Mouse (Mus musculus): ENCODE data around the gene Tmem256. TPM values are rescaled to one million over a fixed set of nuclear protein-coding genes. Genes with fewer than 3 reads are reported as not detected.

Tmem256 gene
- total and polyA plus RNA-seq, 2 experiments from 2014 or later: 153 to 435 TPM

- H3K4me1 ChIP-seq (ENCODE audit: insufficient read depth, low read length): peaks cover 5% of the 10 kb centered on the region; the same call in 1 of the 2 replicates
- peak within 1 kb of the TSS; percentile 34 for H3K4me3 ChIP-seq (ENCODE audit: low read length)
- H3K4me2 ChIP-seq (ENCODE audit: low read depth, low read length): peak within 1 kb of the TSS; percentile 54
- peak within 1 kb of the TSS; percentile 37; the same call in 1 of the 2 replicates for H3K9ac ChIP-seq (replicated peaks; ENCODE audit: low read length)
- H3K27me3 ChIP-seq (ENCODE audit: insufficient read depth, low read length): no peaks in the 10 kb centered on the region
- peak; percentile 78 for DNase-seq (ENCODE audit: low spot score)
- ATAC-seq: peak; percentile 87
- under 1% methylated on average over 45 of the region's 46 CpGs for WGBS
- no peaks in the 10 kb centered on the region for H3K9me3 ChIP-seq (ENCODE audit: low read length)
- peak within 1 kb of the TSS; percentile 57 for H3K27ac ChIP-seq
- no peaks in the 10 kb centered on the region for H3K36me3 ChIP-seq (ENCODE audit: insufficient read depth, low read length)
- TF ChIP-seq CTCF (IDR thresholded peaks at IDR 0.05; ENCODE audit: low read depth): 0 out of 2 replicates have a peak, but pooled peaks have one; percentile 13
Measured at GRCm38 (mm10) chr11:69880853-69881603, 42.7 kb downstream of the Tmem256 start, which contains the start of gene Kctd11. Gene Kctd11 (minus strand): TSS chr11:69881406.

GRCm38 (mm10) chr11:69881787-69882670 lies 43.7 kb downstream of the Tmem256 start:
- peaks cover 4% of the 10 kb centered on the region; the same call in 1 of the 2 replicates for H3K4me1 ChIP-seq (ENCODE audit: insufficient read depth, low read length)
- H3K9me3 ChIP-seq (ENCODE audit: low read length): no peaks in the 10 kb centered on the region
- no peaks in the 10 kb centered on the region for H3K27me3 ChIP-seq (ENCODE audit: insufficient read depth, low read length)
- peak overlapping the region; percentile 34; the same call in 1 of the 2 replicates for H3K4me3 ChIP-seq (ENCODE audit: low read length)
- H3K4me2 ChIP-seq (ENCODE audit: low read depth, low read length): peak overlapping the region; percentile 54
- H3K36me3 ChIP-seq (ENCODE audit: insufficient read depth, low read length): no peaks in the 10 kb centered on the region
- no peak for ATAC-seq
- no peak for TF ChIP-seq CTCF (IDR thresholded peaks at IDR 0.05; ENCODE audit: low read depth)
- DNase-seq (ENCODE audit: low spot score): no peak
- no peak overlapping the region for H3K27ac ChIP-seq
- 58% methylated on average over 21 of the region's 21 CpGs for WGBS
- 0 out of 2 replicates have a peak overlapping the region, but pooled peaks have one; percentile 37 for H3K9ac ChIP-seq (replicated peaks; ENCODE audit: low read length)

- Histone ChIP-seq H3K4me3 (ENCODE audit: low read length) (no peak overlapping the region), H3K9ac (replicated peaks; ENCODE audit: low read length) (no peak overlapping the region), H3K4me2 (ENCODE audit: low read depth, low read length) (no peak overlapping the region), H3K27me3 (ENCODE audit: insufficient read depth, low read length) (no peaks in the 10 kb centered on the region), H3K9me3 (ENCODE audit: low read length) (no peaks in the 10 kb centered on the region), H3K27ac (no peak overlapping the region), H3K4me1 (ENCODE audit: insufficient read depth, low read length) (no peaks in the 10 kb centered on the region), H3K36me3 (ENCODE audit: insufficient read depth, low read length) (no peaks in the 10 kb centered on the region)
- DNase-seq (ENCODE audit: low spot score) (no peak), ATAC-seq (no peak)
- WGBS: 70% methylated on average over 4 of the region's 4 CpGs
- TF ChIP-seq CTCF (IDR thresholded peaks at IDR 0.05; ENCODE audit: low read depth): peak; percentile 47
Measured at GRCm38 (mm10) chr11:69883066-69883465, 44.8 kb downstream of the Tmem256 start.

- no peak overlapping the region for H3K4me3 ChIP-seq (ENCODE audit: low read length)
- no peak for TF ChIP-seq CTCF (IDR thresholded peaks at IDR 0.05; ENCODE audit: low read depth)
- no peaks in the 10 kb centered on the region for H3K9me3 ChIP-seq (ENCODE audit: low read length)
- H3K4me2 ChIP-seq (ENCODE audit: low read depth, low read length): no peak overlapping the region
- no peak overlapping the region for H3K9ac ChIP-seq (replicated peaks; ENCODE audit: low read length)
- DNase-seq (ENCODE audit: low spot score) (no peak), ATAC-seq (no peak)
- H3K36me3 ChIP-seq (ENCODE audit: insufficient read depth, low read length): no peaks in the 10 kb centered on the region
- no peaks in the 10 kb centered on the region for H3K4me1 ChIP-seq (ENCODE audit: insufficient read depth, low read length)
- no peak overlapping the region for H3K27ac ChIP-seq
- WGBS: 86% methylated on average over 8 of the region's 8 CpGs
- no peaks in the 10 kb centered on the region for H3K27me3 ChIP-seq (ENCODE audit: insufficient read depth, low read length)
Measured at GRCm38 (mm10) chr11:69883527-69884151, 45.3 kb downstream of the Tmem256 start.

- H3K9me3 ChIP-seq (ENCODE audit: low read length): no peaks in the 10 kb centered on the region
- H3K36me3 ChIP-seq (ENCODE audit: insufficient read depth, low read length): no peaks in the 10 kb centered on the region
- no peak for ATAC-seq
- no peak overlapping the region for H3K4me3 ChIP-seq (ENCODE audit: low read length)
- no peak for TF ChIP-seq CTCF (IDR thresholded peaks at IDR 0.05; ENCODE audit: low read depth)
- H3K4me1 ChIP-seq (ENCODE audit: insufficient read depth, low read length): no peaks in the 10 kb centered on the region
- H3K9ac ChIP-seq (replicated peaks; ENCODE audit: low read length): no peak overlapping the region
- WGBS: 74% methylated on average over 9 of the region's 9 CpGs
- H3K4me2 ChIP-seq (ENCODE audit: low read depth, low read length): no peak overlapping the region
- H3K27ac ChIP-seq: no peak overlapping the region
- H3K27me3 ChIP-seq (ENCODE audit: insufficient read depth, low read length): no peaks in the 10 kb centered on the region
- DNase-seq (ENCODE audit: low spot score): no peak
Measured at GRCm38 (mm10) chr11:69884240-69884639, 45.9 kb downstream of the Tmem256 start.

- DNase-seq (ENCODE audit: low spot score) (no peak), ATAC-seq (no peak)
- H3K4me3 ChIP-seq (ENCODE audit: low read length): no peak overlapping the region
- H3K9ac ChIP-seq (replicated peaks; ENCODE audit: low read length): no peak overlapping the region
- no peaks in the 10 kb centered on the region for H3K27me3 ChIP-seq (ENCODE audit: insufficient read depth, low read length)
- H3K4me1 ChIP-seq (ENCODE audit: insufficient read depth, low read length): no peaks in the 10 kb centered on the region
- H3K9me3 ChIP-seq (ENCODE audit: low read length): no peaks in the 10 kb centered on the region
- no peaks in the 10 kb centered on the region for H3K36me3 ChIP-seq (ENCODE audit: insufficient read depth, low read length)
- no peak overlapping the region for H3K4me2 ChIP-seq (ENCODE audit: low read depth, low read length)
- H3K27ac ChIP-seq: no peak overlapping the region
- WGBS: 81% methylated on average over 8 of the region's 8 CpGs
- no peak for TF ChIP-seq CTCF (IDR thresholded peaks at IDR 0.05; ENCODE audit: low read depth)
Measured at GRCm38 (mm10) chr11:69884663-69885062, 46.3 kb downstream of the Tmem256 start.
